Mouse (Mus musculus): ENCODE results near the gene Ehd1. TPM values are rescaled to one million over a fixed set of nuclear protein-coding genes. Genes with fewer than 3 reads are reported as not detected.

Ehd1 gene
- total RNA-seq, 1 experiment = 162 TPM

DNA sequence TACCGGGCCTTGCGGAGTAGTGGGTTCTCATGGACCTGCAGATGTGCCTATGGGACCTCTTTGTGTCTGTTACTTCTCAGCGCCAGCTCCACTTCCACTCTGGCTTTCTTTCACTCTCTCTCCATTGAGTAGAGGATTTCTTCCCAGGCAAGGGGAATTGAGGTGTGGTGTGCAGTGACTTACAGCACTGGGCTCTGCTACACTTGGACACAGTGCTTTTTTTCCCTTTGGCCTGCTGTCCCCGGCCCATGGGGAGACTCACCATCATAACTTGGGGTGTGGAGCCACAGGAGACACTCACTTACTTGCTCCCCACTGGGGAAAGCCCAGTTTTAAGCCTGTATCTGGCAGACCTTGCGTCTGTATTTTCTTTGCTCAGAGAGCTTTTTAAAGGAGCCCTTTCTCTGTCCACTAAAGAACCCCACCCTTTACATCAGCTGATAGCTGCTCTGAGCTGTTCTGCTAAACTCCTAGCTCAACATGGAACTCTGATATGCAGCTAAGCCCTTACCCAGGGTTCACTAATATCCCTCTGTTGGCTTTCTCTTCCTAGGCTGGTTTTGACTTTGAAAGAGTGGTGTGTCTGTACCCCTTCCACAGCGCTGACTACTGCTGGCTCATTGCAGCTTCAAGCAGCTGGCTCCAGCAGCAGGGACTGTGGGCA, 3.1 kb downstream of the Ehd1 start:
- H3K4me3 ChIP-seq (ENCODE audit: insufficient read depth in 1 of 2, low read depth in 1 of 2, low read length in 2 of 2, poor library complexity in 1 of 2, severe bottlenecking in 1 of 2) = no peak overlapping the region
- no peaks in the 10 kb centered on the region for H3K9me3 ChIP-seq (ENCODE audit: control insufficient read depth, insufficient read depth, low read depth, low read length)
- peaks cover 27% of the 10 kb centered on the region for H3K36me3 ChIP-seq (ENCODE audit: control insufficient read depth, insufficient read depth, low read length, poor library complexity, severe bottlenecking)
- no peak for DNase-seq (ENCODE audit: low read depth, low spot score)
- peaks cover 8 to 10% of the 10 kb centered on the region in 2 experiments for H3K4me1 ChIP-seq (ENCODE audit: control insufficient read depth in 2 of 2, insufficient read depth in 2 of 2, low read length in 2 of 2, poor library complexity in 1 of 2)
- in situ Hi-C loops (cut with MboI; ENCODE audit: low sequenced_read_pairs in 2 of 2, unreplicated experiment in 2 of 2) = no loop called here
- no peak overlapping the region; the same call in 1 of the 2 replicates for H3K9ac ChIP-seq (ENCODE audit: insufficient read depth, low read depth, low read length, poor library complexity, severe bottlenecking)
- TF ChIP-seq HCFC1 (IDR thresholded peaks at IDR 0.05; ENCODE audit: borderline replicate concordance, insufficient read depth, low read length) = no peak
- no peak for TF ChIP-seq CHD2 (IDR thresholded peaks at IDR 0.05; ENCODE audit: low read depth, low read length)
- no peak for TF ChIP-seq ZC3H11A (IDR thresholded peaks at IDR 0.05; ENCODE audit: borderline replicate concordance, low read depth, low read length)
- no peak for TF ChIP-seq ZNF384 (IDR thresholded peaks at IDR 0.05; ENCODE audit: low read depth, low read length)
- no peak for TF ChIP-seq MAFK (IDR thresholded peaks at IDR 0.05; ENCODE audit: insufficient read depth, low read depth, low read length)
- no peak overlapping the region for H3K27ac ChIP-seq (ENCODE audit: insufficient read depth, low read depth, low read length, poor library complexity, severe bottlenecking)

DNA sequence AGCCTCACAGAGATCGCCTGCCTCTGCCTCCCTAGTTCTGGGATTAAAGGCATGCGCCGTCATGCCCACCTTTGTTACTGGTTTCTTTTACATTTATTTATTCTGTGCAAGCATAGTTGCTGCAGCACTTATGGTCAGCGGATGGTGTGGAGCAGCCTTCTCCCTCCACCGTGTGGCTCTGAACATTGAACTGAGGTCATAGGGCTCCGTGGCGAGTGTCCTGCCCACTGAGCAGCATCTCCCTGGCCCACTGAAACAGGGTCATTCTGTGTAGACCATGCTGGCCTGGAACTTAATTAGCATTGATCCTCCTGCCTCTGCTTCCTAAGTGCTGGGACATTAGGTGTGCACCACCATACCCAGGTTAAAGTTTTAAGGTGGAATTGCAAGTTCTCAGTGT, 4.0 kb downstream of the Ehd1 start:
- Histone ChIP-seq H3K4me1 (ENCODE audit: control insufficient read depth in 2 of 2, insufficient read depth in 2 of 2, low read length in 2 of 2, poor library complexity in 1 of 2) (peaks cover 5 to 10% of the 10 kb centered on the region in 2 experiments; a peak in 3 of 4 replicates), H3K9me3 (ENCODE audit: control insufficient read depth, insufficient read depth, low read depth, low read length) (no peaks in the 10 kb centered on the region), H3K27ac (ENCODE audit: insufficient read depth, low read depth, low read length, poor library complexity, severe bottlenecking) (no peak overlapping the region), H3K36me3 (ENCODE audit: control insufficient read depth, insufficient read depth, low read length, poor library complexity, severe bottlenecking) (peaks cover 35% of the 10 kb centered on the region), H3K9ac (ENCODE audit: insufficient read depth, low read depth, low read length, poor library complexity, severe bottlenecking) (no peak overlapping the region), H3K4me3 (ENCODE audit: insufficient read depth in 1 of 2, low read depth in 1 of 2, low read length in 2 of 2, poor library complexity in 1 of 2, severe bottlenecking in 1 of 2) (no peak overlapping the region)
- TF ChIP-seq HCFC1 (IDR thresholded peaks at IDR 0.05; ENCODE audit: borderline replicate concordance, insufficient read depth, low read length) = no peak
- TF ChIP-seq ZC3H11A (IDR thresholded peaks at IDR 0.05; ENCODE audit: borderline replicate concordance, low read depth, low read length) = no peak
- no peak for TF ChIP-seq CHD2 (IDR thresholded peaks at IDR 0.05; ENCODE audit: low read depth, low read length)
- TF ChIP-seq MAFK (IDR thresholded peaks at IDR 0.05; ENCODE audit: insufficient read depth, low read depth, low read length) = no peak
- no peak for TF ChIP-seq ZNF384 (IDR thresholded peaks at IDR 0.05; ENCODE audit: low read depth, low read length)
- in situ Hi-C loops (cut with MboI; ENCODE audit: low sequenced_read_pairs in 2 of 2, unreplicated experiment in 2 of 2) = no loop called here
- no peak for DNase-seq (ENCODE audit: low read depth, low spot score)

DNA sequence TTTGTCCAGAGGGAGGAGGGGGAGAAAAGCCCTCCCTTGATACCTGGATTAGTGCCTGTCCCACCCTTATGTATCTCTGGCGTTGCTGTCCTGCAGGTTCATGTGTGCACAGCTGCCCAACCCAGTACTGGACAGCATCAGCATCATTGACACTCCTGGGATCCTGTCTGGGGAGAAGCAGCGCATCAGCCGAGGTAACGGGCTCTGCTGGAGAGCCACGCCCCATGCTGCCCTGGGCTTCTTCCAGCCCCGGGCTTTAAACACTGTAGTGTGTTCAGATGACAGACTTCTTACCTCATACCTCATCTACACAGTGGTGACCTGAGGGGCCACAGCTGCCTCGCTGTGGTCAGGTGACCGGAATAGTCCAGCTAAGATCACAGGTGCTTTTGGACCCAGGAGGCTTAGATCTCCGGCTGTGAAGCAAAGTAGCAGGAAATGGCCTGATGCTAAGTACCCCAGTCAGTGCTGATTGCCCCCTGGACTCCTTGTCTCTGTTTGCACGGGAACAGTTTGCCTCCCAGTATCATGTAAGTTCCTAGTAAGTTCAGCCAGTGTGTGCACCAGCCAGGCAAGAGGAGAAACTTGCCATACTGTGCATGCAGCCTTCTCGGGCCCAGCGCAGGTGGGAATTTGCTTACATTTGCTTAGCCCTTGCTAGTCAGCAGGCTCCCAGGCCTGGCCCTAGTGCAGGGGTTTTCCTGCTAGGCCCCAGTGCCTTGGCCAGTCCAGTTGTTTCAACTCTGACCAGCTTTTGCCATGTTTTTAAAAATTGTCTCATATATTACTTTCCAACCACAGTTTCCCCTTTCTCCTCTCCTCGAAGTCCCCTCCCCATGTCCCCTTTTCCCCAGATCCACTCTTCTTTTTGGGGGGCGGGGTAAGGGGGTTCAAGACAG, 4.8 kb downstream of the Ehd1 start:
- TF ChIP-seq ZC3H11A (IDR thresholded peaks at IDR 0.05; ENCODE audit: borderline replicate concordance, low read depth, low read length) = no peak
- TF ChIP-seq CHD2 (IDR thresholded peaks at IDR 0.05; ENCODE audit: low read depth, low read length) = no peak
- TF ChIP-seq MAFK (IDR thresholded peaks at IDR 0.05; ENCODE audit: insufficient read depth, low read depth, low read length) = no peak
- no peak for TF ChIP-seq ZNF384 (IDR thresholded peaks at IDR 0.05; ENCODE audit: low read depth, low read length)
- TF ChIP-seq HCFC1 (IDR thresholded peaks at IDR 0.05; ENCODE audit: borderline replicate concordance, insufficient read depth, low read length) = no peak
- no peak overlapping the region for H3K27ac ChIP-seq (ENCODE audit: insufficient read depth, low read depth, low read length, poor library complexity, severe bottlenecking)
- H3K4me1 ChIP-seq (ENCODE audit: control insufficient read depth in 2 of 2, insufficient read depth in 2 of 2, low read length in 2 of 2, poor library complexity in 1 of 2) = peaks cover 5 to 10% of the 10 kb centered on the region in 2 experiments; a peak in 3 of 4 replicates
- no peaks in the 10 kb centered on the region for H3K9me3 ChIP-seq (ENCODE audit: control insufficient read depth, insufficient read depth, low read depth, low read length)
- in situ Hi-C loops (cut with MboI; ENCODE audit: low sequenced_read_pairs in 2 of 2, unreplicated experiment in 2 of 2) = no loop called here
- DNase-seq (ENCODE audit: low read depth, low spot score) = no peak
- no peak overlapping the region for H3K4me3 ChIP-seq (ENCODE audit: insufficient read depth in 1 of 2, low read depth in 1 of 2, low read length in 2 of 2, poor library complexity in 1 of 2, severe bottlenecking in 1 of 2)
- peaks cover 43% of the 10 kb centered on the region for H3K36me3 ChIP-seq (ENCODE audit: control insufficient read depth, insufficient read depth, low read length, poor library complexity, severe bottlenecking)
- H3K9ac ChIP-seq (ENCODE audit: insufficient read depth, low read depth, low read length, poor library complexity, severe bottlenecking) = no peak overlapping the region

DNA sequence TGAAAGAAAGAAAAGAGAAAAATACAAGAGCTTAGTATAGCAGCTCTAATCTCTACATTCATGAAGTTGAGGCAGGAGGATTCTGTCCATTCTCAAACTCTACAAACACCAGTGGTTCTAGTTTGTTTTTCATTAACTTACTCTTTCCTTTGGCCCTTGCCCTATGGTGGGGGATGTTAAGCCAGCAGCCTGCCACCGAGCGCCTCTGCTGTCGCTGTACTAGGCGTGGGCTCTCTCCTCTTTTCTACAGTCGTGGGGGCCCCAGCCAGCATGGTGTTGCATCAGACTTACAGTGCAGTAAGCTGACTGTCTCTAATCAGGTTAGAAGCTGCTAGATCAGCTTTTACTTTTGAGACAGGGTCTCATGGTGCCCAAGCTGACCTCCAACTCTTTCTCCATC, 6.5 kb downstream of the Ehd1 start:
- TF ChIP-seq ZC3H11A (IDR thresholded peaks at IDR 0.05; ENCODE audit: borderline replicate concordance, low read depth, low read length) (no peak), CHD2 (IDR thresholded peaks at IDR 0.05; ENCODE audit: low read depth, low read length) (no peak), MAFK (IDR thresholded peaks at IDR 0.05; ENCODE audit: insufficient read depth, low read depth, low read length) (no peak), ZNF384 (IDR thresholded peaks at IDR 0.05; ENCODE audit: low read depth, low read length) (no peak), HCFC1 (IDR thresholded peaks at IDR 0.05; ENCODE audit: borderline replicate concordance, insufficient read depth, low read length) (no peak)
- in situ Hi-C loops (cut with MboI; ENCODE audit: low sequenced_read_pairs in 2 of 2, unreplicated experiment in 2 of 2) = no loop called here
- Histone ChIP-seq H3K4me1 (ENCODE audit: control insufficient read depth in 2 of 2, insufficient read depth in 2 of 2, low read length in 2 of 2, poor library complexity in 1 of 2) (peaks cover 5 to 8% of the 10 kb centered on the region in 2 experiments; a peak in 3 of 4 replicates), H3K27ac (ENCODE audit: insufficient read depth, low read depth, low read length, poor library complexity, severe bottlenecking) (no peak overlapping the region), H3K9me3 (ENCODE audit: control insufficient read depth, insufficient read depth, low read depth, low read length) (no peaks in the 10 kb centered on the region), H3K9ac (ENCODE audit: insufficient read depth, low read depth, low read length, poor library complexity, severe bottlenecking) (no peak overlapping the region), H3K36me3 (ENCODE audit: control insufficient read depth, insufficient read depth, low read length, poor library complexity, severe bottlenecking) (peaks cover 44% of the 10 kb centered on the region), H3K4me3 (ENCODE audit: insufficient read depth in 1 of 2, low read depth in 1 of 2, low read length in 2 of 2, poor library complexity in 1 of 2, severe bottlenecking in 1 of 2) (no peak overlapping the region)
- no peak for DNase-seq (ENCODE audit: low read depth, low spot score)
